Mouse (Mus musculus): ENCODE results near the gene Frrs1. TPM values are rescaled to one million over a fixed set of nuclear protein-coding genes. Genes with fewer than 3 reads are reported as not detected.

The Frrs1 gene
- total and polyA plus RNA-seq, 2 experiments from 2014 or later: 3.8 to 5.9 TPM

GRCm38 (mm10) chr3:116861223-116861539, 1.9 kb downstream of the Frrs1 start:
- peak overlapping the region; percentile 51 for H3K9ac ChIP-seq
- no peaks in the 10 kb centered on the region for H3K36me3 ChIP-seq (ENCODE audit: insufficient read depth)
- no peak for TF ChIP-seq CTCF (IDR thresholded peaks at IDR 0.05; ENCODE audit: low read depth)
- H3K9me3 ChIP-seq (ENCODE audit: low read length): no peaks in the 10 kb centered on the region
- H3K27ac ChIP-seq (ENCODE audit: low read depth, low read length): peak overlapping the region; percentile 54; the same call in 1 of the 2 replicates
- H3K4me2 ChIP-seq (ENCODE audit: low read depth): peak overlapping the region; percentile 92
- WGBS: 6% methylated on average over 4 of the region's 4 CpGs
- peak overlapping the region; percentile 51 for H3K4me3 ChIP-seq (ENCODE audit: low read depth, low read length)
- DNase-seq (no peak), ATAC-seq (peak; percentile 73)
- no peaks in the 10 kb centered on the region for H3K4me1 ChIP-seq (ENCODE audit: insufficient read depth)
- no peaks in the 10 kb centered on the region for H3K27me3 ChIP-seq (ENCODE audit: insufficient read depth, low read length)

- DNase-seq (peak; percentile 70), ATAC-seq (peak; percentile 91)
- Histone ChIP-seq H3K27ac (ENCODE audit: low read depth, low read length) (peak overlapping the region; percentile 54; the same call in 1 of the 2 replicates), H3K4me2 (ENCODE audit: low read depth) (peak overlapping the region; percentile 92), H3K36me3 (ENCODE audit: insufficient read depth) (no peaks in the 10 kb centered on the region), H3K4me3 (ENCODE audit: low read depth, low read length) (peak overlapping the region; percentile 51), H3K9me3 (ENCODE audit: low read length) (no peaks in the 10 kb centered on the region), H3K4me1 (ENCODE audit: insufficient read depth) (no peaks in the 10 kb centered on the region), H3K9ac (peak overlapping the region; percentile 51), H3K27me3 (ENCODE audit: insufficient read depth, low read length) (no peaks in the 10 kb centered on the region)
- no peak for TF ChIP-seq CTCF (IDR thresholded peaks at IDR 0.05; ENCODE audit: low read depth)
- 3% methylated on average over 25 of the region's 25 CpGs for WGBS
Measured at GRCm38 (mm10) chr3:116861540-116862067, 2.3 kb downstream of the Frrs1 start.

GRCm38 (mm10) chr3:116862621-116863020, 3.4 kb downstream of the Frrs1 start:
- no peaks in the 10 kb centered on the region for H3K4me1 ChIP-seq (ENCODE audit: insufficient read depth)
- ATAC-seq: no peak

GRCm38 (mm10) chr3:116864421-116864820, 5.2 kb downstream of the Frrs1 start:
- Histone ChIP-seq H3K27me3 (ENCODE audit: insufficient read depth, low read length) (no peaks in the 10 kb centered on the region), H3K4me3 (ENCODE audit: low read depth, low read length) (no peak overlapping the region), H3K27ac (ENCODE audit: low read depth, low read length) (no peak overlapping the region), H3K9me3 (ENCODE audit: low read length) (no peaks in the 10 kb centered on the region), H3K36me3 (ENCODE audit: insufficient read depth) (no peaks in the 10 kb centered on the region), H3K4me1 (ENCODE audit: insufficient read depth) (no peaks in the 10 kb centered on the region), H3K4me2 (ENCODE audit: low read depth) (no peak overlapping the region), H3K9ac (no peak overlapping the region)
- 89% methylated on average over 5 of the region's 5 CpGs for WGBS
- DNase-seq (no peak), ATAC-seq (no peak)
- no peak for TF ChIP-seq CTCF (IDR thresholded peaks at IDR 0.05; ENCODE audit: low read depth)

More at GRCm38 (mm10) chr3:116862621-116863020, 3.4 kb downstream of the Frrs1 start:
- no peak overlapping the region for H3K9ac ChIP-seq
- no peaks in the 10 kb centered on the region for H3K27me3 ChIP-seq (ENCODE audit: insufficient read depth, low read length)
- no peak for TF ChIP-seq CTCF (IDR thresholded peaks at IDR 0.05; ENCODE audit: low read depth)
- DNase-seq: no peak
- H3K36me3 ChIP-seq (ENCODE audit: insufficient read depth): no peaks in the 10 kb centered on the region
- H3K9me3 ChIP-seq (ENCODE audit: low read length): no peaks in the 10 kb centered on the region
- no peak overlapping the region for H3K27ac ChIP-seq (ENCODE audit: low read depth, low read length)
- H3K4me2 ChIP-seq (ENCODE audit: low read depth): no peak overlapping the region
- 36% methylated on average over 1 of the region's 1 CpGs for WGBS
- H3K4me3 ChIP-seq (ENCODE audit: low read depth, low read length): no peak overlapping the region

GRCm38 (mm10) chr3:116865199-116865636, 6.0 kb downstream of the Frrs1 start:
- no peak for TF ChIP-seq CTCF (IDR thresholded peaks at IDR 0.05; ENCODE audit: low read depth)
- Histone ChIP-seq H3K9ac (no peak overlapping the region), H3K36me3 (ENCODE audit: insufficient read depth) (no peaks in the 10 kb centered on the region), H3K4me1 (ENCODE audit: insufficient read depth) (no peaks in the 10 kb centered on the region), H3K27ac (ENCODE audit: low read depth, low read length) (no peak overlapping the region), H3K27me3 (ENCODE audit: insufficient read depth, low read length) (no peaks in the 10 kb centered on the region), H3K4me2 (ENCODE audit: low read depth) (no peak overlapping the region), H3K9me3 (ENCODE audit: low read length) (no peaks in the 10 kb centered on the region), H3K4me3 (ENCODE audit: low read depth, low read length) (no peak overlapping the region)
- DNase-seq (no peak), ATAC-seq (no peak)
- WGBS: 67% methylated on average over 1 of the region's 1 CpGs

GRCm38 (mm10) chr3:116870372-116870771, 11.1 kb downstream of the Frrs1 start:
- H3K27ac ChIP-seq (ENCODE audit: low read depth, low read length): no peak overlapping the region
- ATAC-seq (no peak), DNase-seq (no peak)
- WGBS: 29% methylated on average over 3 of the region's 3 CpGs
- H3K27me3 ChIP-seq (ENCODE audit: insufficient read depth, low read length): no peaks in the 10 kb centered on the region
- no peak overlapping the region for H3K4me2 ChIP-seq (ENCODE audit: low read depth)
- H3K4me1 ChIP-seq (ENCODE audit: insufficient read depth): no peaks in the 10 kb centered on the region
- no peak overlapping the region for H3K9ac ChIP-seq
- H3K4me3 ChIP-seq (ENCODE audit: low read depth, low read length): no peak overlapping the region
- TF ChIP-seq CTCF (IDR thresholded peaks at IDR 0.05; ENCODE audit: low read depth): no peak
- H3K9me3 ChIP-seq (ENCODE audit: low read length): no peaks in the 10 kb centered on the region
- H3K36me3 ChIP-seq (ENCODE audit: insufficient read depth): no peaks in the 10 kb centered on the region

- H3K9ac ChIP-seq: no peak overlapping the region
- DNase-seq: no peak
- no peak overlapping the region for H3K27ac ChIP-seq (ENCODE audit: low read depth, low read length)
- no peak for TF ChIP-seq CTCF (IDR thresholded peaks at IDR 0.05; ENCODE audit: low read depth)
- H3K4me3 ChIP-seq (ENCODE audit: low read depth, low read length): no peak overlapping the region
- H3K4me1 ChIP-seq (ENCODE audit: insufficient read depth): no peaks in the 10 kb centered on the region
- H3K9me3 ChIP-seq (ENCODE audit: low read length): no peaks in the 10 kb centered on the region
- no peak overlapping the region for H3K4me2 ChIP-seq (ENCODE audit: low read depth)
- no peak for ATAC-seq
- WGBS: 90% methylated on average over 14 of the region's 14 CpGs
- H3K36me3 ChIP-seq (ENCODE audit: insufficient read depth): no peaks in the 10 kb centered on the region
- no peaks in the 10 kb centered on the region for H3K27me3 ChIP-seq (ENCODE audit: insufficient read depth, low read length)
Measured at GRCm38 (mm10) chr3:116882221-116882960, 23.1 kb downstream of the Frrs1 start.
